Mouse (Mus musculus): Measurements from ENCODE around the gene Sostdc1. TPM values are rescaled to one million over a fixed set of nuclear protein-coding genes. Genes with fewer than 3 reads are reported as not detected.

Sostdc1 gene
- total and polyA plus RNA-seq, 2 experiments from 2014 or later, result 14.2 to 28.9 TPM

GRCm38 (mm10) chr12:36360693-36361092 lies 46.8 kb downstream of the Sostdc1 start:
- Histone ChIP-seq H3K36me3 (ENCODE audit: insufficient read depth, low read length) (no peaks in the 10 kb centered on the region), H3K9ac (replicated peaks; ENCODE audit: low read length) (no peak overlapping the region), H3K9me3 (ENCODE audit: low read length) (no peaks in the 10 kb centered on the region), H3K27ac (no peak overlapping the region), H3K27me3 (ENCODE audit: insufficient read depth, low read length) (no peaks in the 10 kb centered on the region), H3K4me1 (ENCODE audit: insufficient read depth, low read length) (no peaks in the 10 kb centered on the region), H3K4me2 (ENCODE audit: low read depth, low read length) (no peak overlapping the region), H3K4me3 (ENCODE audit: low read length) (no peak overlapping the region)
- no peak for TF ChIP-seq CTCF (IDR thresholded peaks at IDR 0.05; ENCODE audit: low read depth)
- no peak for DNase-seq (ENCODE audit: low spot score)
- 96% methylated on average over 5 of the region's 5 CpGs for WGBS
- no peak for ATAC-seq

GRCm38 (mm10) chr12:36364013-36364412 lies 50.1 kb downstream of the Sostdc1 start:
- WGBS, result 93% methylated on average over 4 of the region's 4 CpGs
- H3K27ac ChIP-seq, result no peak overlapping the region
- H3K4me3 ChIP-seq (ENCODE audit: low read length), result no peak overlapping the region
- H3K27me3 ChIP-seq (ENCODE audit: insufficient read depth, low read length), result no peaks in the 10 kb centered on the region
- DNase-seq (ENCODE audit: low spot score) (no peak), ATAC-seq (no peak)
- H3K9ac ChIP-seq (replicated peaks; ENCODE audit: low read length), result no peak overlapping the region
- no peaks in the 10 kb centered on the region for H3K9me3 ChIP-seq (ENCODE audit: low read length)
- no peak overlapping the region for H3K4me2 ChIP-seq (ENCODE audit: low read depth, low read length)
- no peaks in the 10 kb centered on the region for H3K36me3 ChIP-seq (ENCODE audit: insufficient read depth, low read length)
- TF ChIP-seq CTCF (IDR thresholded peaks at IDR 0.05; ENCODE audit: low read depth), result no peak
- no peaks in the 10 kb centered on the region for H3K4me1 ChIP-seq (ENCODE audit: insufficient read depth, low read length)

Other genes with a start within 250 kb of the Sostdc1 start
- gene Ankmy2, start 157.0 kb upstream of the Sostdc1 start, total RNA-seq (2014; rRNA removed), result 51.0 and 56.3 TPM in 2 replicates
- gene Ankmy2, start 157.0 kb upstream of the Sostdc1 start, polyA plus RNA-seq (2015; fragmentation: Nextera tagmentation; extraction: Ambion mirVana), result 72.1 and 74.1 TPM in 2 replicates
- gene Bzw2, start 156.1 kb upstream of the Sostdc1 start, total RNA-seq (2014; rRNA removed), result 156 and 184 TPM in 2 replicates
- gene Bzw2, start 156.1 kb upstream of the Sostdc1 start, polyA plus RNA-seq (2015; fragmentation: Nextera tagmentation; extraction: Ambion mirVana), result 254 and 263 TPM in 2 replicates
- not detected in 2 replicates for gene Lrrc72, start 60.7 kb upstream of the Sostdc1 start, total RNA-seq (2014; rRNA removed)
- not detected in 2 replicates for gene Lrrc72, start 60.7 kb upstream of the Sostdc1 start, polyA plus RNA-seq (2015; fragmentation: Nextera tagmentation; extraction: Ambion mirVana)
- 7.6 and 11.4 TPM in 2 replicates for gene Ispd, start 67.3 kb downstream of the Sostdc1 start, total RNA-seq (2014; rRNA removed)
- gene Ispd, start 67.3 kb downstream of the Sostdc1 start, polyA plus RNA-seq (2015; fragmentation: Nextera tagmentation; extraction: Ambion mirVana), result 13.3 and 13.9 TPM in 2 replicates
- gene D630036H23Rik, start 68.0 kb downstream of the Sostdc1 start, total RNA-seq (2014; rRNA removed), result 1.8 and 5.2 TPM in 2 replicates
- gene D630036H23Rik, start 68.0 kb downstream of the Sostdc1 start, polyA plus RNA-seq (2015; fragmentation: Nextera tagmentation; extraction: Ambion mirVana), result 2.7 and 2.9 TPM in 2 replicates